Mouse (Mus musculus) frontal cortex, adult (tissue): ENCODE measurements around the gene Kcnip1.
A peak's percentile ranks its signal among the peaks of the same experiment; 100 is the strongest.

Experiments
- ATAC-seq: cut with Nextera tagmentation; 2 replicates; pipeline ENCODE4 v1.9.2; 2017; ENCODE audit warnings: mild to moderate bottlenecking, moderate library complexity, mixed read lengths; ENCODE audit not compliant: low TSS enrichment

Kcnip1 gene

GRCm38 (mm10) chr11:33938561-33939274 is 54.2 kb downstream of the Kcnip1 start:
- peak; percentile 97 for ATAC-seq

- no peak for ATAC-seq
Measured at GRCm38 (mm10) chr11:33937641-33938040, 55.3 kb downstream of the Kcnip1 start.

GRCm38 (mm10) chr11:33934286-33934685 is 58.7 kb downstream of the Kcnip1 start:
- no peak for ATAC-seq

- peak; percentile 88 for ATAC-seq
Measured at GRCm38 (mm10) chr11:33932386-33933111, 60.4 kb downstream of the Kcnip1 start.

DNA sequence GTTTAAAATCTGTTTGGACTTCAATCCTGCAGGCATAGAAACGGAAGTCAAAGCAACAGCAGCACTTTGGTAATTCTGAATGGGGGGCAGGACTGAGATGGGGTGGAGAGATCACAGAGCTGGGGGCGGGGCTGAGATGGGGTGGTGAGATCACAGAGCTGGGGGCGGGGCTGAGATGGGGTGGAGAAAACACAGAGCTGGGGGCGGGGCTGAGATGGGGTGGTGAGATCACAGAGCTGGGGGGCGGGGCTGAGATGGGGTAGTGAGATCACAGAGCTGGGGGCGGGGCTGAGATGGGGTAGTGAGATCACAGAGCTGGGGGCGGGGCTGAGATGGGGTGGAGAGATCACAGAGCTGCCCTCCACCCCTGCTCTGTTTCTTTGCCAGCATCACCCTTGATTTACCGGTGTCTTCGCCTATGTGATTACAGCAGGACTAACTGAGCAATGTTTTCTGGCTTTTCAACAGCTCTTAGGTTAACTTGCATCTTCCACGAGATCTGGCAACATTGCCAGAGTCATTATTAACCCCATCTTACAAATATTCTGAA is 61.0 kb downstream of the Kcnip1 start:
- ATAC-seq: no peak

DNA sequence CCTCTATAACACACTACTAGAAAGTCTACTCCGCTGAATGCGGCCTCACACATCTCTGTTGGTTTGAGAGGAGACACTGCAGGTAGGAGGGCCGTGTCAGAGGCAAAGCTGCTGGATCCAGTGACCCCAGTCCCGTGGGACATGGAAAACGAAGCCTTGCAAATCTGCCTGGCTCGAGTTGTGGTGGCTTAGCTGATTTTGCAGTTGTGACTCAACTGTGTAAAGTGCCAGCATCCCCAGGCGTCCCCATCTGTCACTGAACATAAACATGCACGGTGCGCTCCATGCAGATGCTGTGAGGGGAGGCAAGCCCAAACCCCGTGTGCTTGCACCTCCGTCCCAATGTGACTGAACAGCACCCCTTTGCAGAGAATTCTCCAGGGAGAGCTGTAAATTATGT is 63.5 kb downstream of the Kcnip1 start:
- ATAC-seq: peak; percentile 50; the same call in 1 of the 2 replicates

DNA sequence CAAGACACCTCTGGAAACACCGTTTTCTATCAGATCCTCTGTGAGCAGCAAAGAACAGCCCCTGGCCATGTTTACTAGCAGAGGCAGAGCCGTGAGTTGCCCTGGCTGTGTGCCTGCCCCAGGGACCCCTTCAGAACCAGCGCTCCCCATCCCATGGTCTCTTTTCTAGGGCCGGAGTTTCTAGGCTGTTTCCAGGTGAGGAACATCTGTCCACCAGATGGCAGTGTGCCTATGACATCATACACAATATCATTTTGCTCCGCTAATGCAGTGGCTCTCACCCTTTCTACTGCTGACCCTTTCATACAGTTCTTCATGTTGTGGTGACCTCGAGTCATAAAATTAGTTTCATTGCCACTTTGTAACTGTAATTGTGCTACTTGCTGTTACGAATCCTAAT is 64.3 kb downstream of the Kcnip1 start:
- ATAC-seq: no peak

DNA sequence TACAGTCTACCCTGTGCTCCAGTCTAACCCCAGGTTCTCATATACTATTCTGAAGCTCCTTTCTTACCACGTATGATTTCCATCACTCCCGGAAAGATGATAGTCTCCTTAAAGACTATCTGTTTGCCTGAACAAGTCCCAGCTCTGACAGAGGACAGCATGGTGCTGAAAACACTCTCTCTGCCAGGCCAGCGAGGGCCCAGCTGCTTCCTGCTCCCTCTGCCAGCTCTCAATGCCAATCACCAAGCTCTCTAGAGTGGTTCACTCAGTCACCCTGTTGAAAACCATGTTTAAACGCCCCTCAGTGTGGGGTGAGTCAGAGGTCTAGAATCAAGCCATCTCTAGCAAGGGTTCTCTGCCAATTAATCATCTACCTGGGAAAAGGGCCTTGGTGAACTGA is 65.1 kb downstream of the Kcnip1 start:
- ATAC-seq: no peak

- ATAC-seq: no peak
Measured at GRCm38 (mm10) chr11:33927321-33927720, 65.6 kb downstream of the Kcnip1 start.

GRCm38 (mm10) chr11:33926551-33926950 is 66.4 kb downstream of the Kcnip1 start:
- no peak for ATAC-seq

DNA sequence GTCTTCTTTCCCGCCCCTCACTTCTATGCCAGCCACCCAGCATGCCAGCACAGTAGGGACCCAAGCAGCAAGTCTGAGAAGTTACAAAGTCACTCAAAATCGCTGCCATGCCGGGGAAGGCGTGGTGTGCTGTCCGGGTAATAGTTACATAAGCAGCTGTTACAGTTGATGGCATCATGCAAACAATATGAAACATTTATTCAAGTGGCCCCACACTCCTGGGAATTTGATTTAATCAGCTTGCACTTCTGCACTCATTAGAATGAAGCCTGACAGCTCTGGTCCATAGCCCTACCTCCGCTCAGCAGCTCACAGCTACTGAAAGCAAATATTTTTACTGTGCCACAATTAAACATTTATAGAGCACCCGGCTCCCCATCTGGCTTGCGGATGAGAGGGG is 67.2 kb downstream of the Kcnip1 start:
- ATAC-seq: no peak

DNA sequence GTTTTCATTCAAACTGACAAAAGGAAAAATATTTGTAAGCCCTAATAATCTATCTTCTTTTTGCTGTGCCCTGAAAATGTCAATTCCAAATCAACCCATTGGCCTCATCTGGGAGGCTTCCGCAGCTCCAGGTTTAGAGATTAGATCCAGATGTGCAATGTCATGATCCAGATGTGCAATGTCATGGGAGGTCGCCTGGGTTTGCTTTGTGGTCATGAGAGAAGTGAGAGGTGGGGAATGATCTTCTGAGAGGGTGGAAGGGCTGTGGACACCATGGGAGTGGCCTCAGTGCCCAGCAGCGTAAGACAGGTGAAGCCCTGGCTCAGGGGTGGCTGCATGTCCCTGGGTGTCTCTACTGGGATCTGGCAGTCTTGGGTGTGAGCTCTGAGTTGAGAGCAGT is 69.9 kb downstream of the Kcnip1 start:
- ATAC-seq: no peak

- ATAC-seq: no peak
Measured at GRCm38 (mm10) chr11:33921451-33921850, 71.5 kb downstream of the Kcnip1 start.

- no peak for ATAC-seq
Measured at GRCm38 (mm10) chr11:33919826-33920225, 73.1 kb downstream of the Kcnip1 start.

- no peak for ATAC-seq
Measured at GRCm38 (mm10) chr11:33918424-33918823, 74.5 kb downstream of the Kcnip1 start.

DNA sequence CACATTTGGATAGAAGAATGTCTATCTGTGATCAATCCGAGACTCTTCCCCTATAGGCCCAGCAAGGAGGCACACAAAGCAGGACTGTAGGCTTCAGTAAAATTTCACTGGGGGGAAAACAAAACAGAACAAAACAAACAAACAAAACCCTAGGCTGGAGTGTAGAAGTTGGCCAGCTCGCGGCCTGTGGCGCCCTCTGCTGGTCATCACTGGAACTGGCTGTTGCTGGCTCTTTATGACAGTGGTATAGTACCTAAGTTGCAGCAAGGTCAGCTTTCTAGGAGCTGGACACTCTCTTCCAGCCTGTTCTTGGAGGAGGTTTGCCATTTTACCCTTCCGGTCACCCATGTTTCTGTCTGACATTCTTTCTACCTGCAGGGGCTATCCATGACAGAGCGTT is 75.4 kb downstream of the Kcnip1 start:
- ATAC-seq: peak; percentile 72

GRCm38 (mm10) chr11:33914216-33914615 is 78.7 kb downstream of the Kcnip1 start:
- ATAC-seq: no peak

DNA sequence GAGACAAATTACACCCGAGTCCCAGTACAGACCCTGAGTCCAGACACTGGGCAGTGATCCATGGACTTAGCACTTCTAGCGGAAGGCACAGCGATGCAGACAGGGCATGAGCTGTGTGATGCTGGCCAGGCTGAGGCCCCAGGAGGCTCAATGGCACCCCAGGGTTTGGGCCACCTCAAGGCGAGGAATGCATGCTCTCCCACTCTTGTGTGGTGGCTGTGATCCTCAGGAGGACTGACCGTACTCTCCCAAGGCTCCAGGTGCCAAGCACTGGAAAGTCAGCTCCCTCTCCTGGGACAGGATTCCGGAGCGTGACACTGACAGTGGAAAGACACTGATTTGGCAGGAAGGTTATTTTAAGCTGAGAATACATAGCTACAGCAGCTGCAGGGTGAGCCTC is 79.9 kb downstream of the Kcnip1 start:
- ATAC-seq: no peak; the same call in 1 of the 2 replicates

- ATAC-seq: no peak
Measured at GRCm38 (mm10) chr11:33912151-33912571, 80.8 kb downstream of the Kcnip1 start.

DNA sequence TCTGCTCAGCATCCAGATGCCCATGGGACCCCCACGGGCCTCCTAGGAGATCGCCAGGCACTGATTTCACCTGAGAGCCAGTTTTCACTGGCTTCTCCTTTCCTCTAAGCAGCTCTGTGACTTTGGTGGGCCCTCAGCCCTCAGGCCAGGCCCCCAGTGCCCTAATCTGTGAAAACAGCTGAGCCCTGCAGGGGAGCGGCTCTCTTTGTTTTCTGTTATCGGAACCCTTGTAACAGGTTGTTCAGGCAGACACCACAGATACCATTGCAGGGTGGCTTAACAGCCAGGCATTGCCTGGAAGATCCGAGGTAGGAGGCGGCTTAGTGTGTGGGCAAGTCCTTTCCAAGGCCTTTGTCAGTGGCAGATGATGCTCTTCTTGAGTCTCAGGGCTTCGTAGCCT is 82.0 kb downstream of the Kcnip1 start:
- no peak for ATAC-seq

GRCm38 (mm10) chr11:33908360-33909175 is 84.4 kb downstream of the Kcnip1 start:
- no peak for ATAC-seq

DNA sequence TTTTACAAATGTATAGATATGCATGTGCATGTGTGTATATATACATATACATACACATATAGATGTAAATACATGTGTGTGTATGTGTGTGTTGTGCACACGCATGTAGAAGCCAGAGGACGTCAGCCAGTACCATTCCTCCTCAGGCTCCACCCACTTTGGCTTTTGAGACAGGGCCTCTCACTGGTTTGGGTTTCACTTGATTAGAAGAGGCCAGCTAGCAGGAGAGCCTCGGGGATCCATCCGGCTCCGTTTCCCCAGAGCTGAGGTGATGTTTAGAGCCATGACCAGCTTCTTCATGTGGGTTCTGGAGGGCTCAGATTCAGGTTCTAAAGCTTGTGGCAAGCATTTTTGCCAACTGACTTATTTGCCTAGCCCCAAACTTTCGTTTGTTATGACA is 89.5 kb downstream of the Kcnip1 start:
- ATAC-seq: no peak
